Mouse (Mus musculus): ENCODE data around the gene Pifo. TPM values are rescaled to one million over a fixed set of nuclear protein-coding genes. Genes with fewer than 3 reads are reported as not detected.

Pifo gene
- total and polyA plus RNA-seq, 2 experiments from 2014 or later, result 7.1 to 12.1 TPM

DNA sequence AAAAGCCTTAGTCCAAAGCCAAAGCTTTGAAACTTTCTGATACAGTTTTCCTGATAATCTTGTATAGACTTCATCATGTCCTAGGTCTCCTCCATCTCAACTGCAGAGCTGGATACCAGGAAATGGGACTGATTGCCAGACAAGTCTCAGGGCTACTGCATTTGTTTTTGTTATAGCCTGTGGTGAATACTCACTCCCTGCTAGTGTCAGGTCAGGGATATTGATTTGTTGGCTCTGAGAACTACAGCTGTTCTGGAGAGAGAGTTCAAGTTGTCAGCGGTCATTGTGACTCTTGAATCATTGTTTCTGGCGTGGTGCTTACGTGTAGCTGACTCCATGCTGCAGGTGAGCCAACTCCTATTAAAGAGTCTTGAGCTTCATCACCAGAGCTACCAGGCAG lies 41.0 kb downstream of the Pifo start, which contains the start of gene Ovgp1:
TSS of gene Ovgp1 (plus strand) at position 301 of the 400 bp plus-strand sequence.
- DNase-seq (no peak), ATAC-seq (no peak)
- 80% methylated on average over 3 of the region's 3 CpGs for WGBS
- Histone ChIP-seq H3K4me3 (ENCODE audit: low read depth, low read length) (no peak within 1 kb of the TSS), H3K27me3 (ENCODE audit: insufficient read depth, low read length) (no peaks in the 10 kb centered on the region), H3K9me3 (ENCODE audit: low read length) (no peaks in the 10 kb centered on the region), H3K9ac (no peak within 1 kb of the TSS), H3K27ac (ENCODE audit: low read depth, low read length) (no peak within 1 kb of the TSS), H3K36me3 (ENCODE audit: insufficient read depth) (peaks cover 18% of the 10 kb centered on the region), H3K4me1 (ENCODE audit: insufficient read depth) (no peaks in the 10 kb centered on the region), H3K4me2 (ENCODE audit: low read depth) (no peak within 1 kb of the TSS)
- TF ChIP-seq CTCF (IDR thresholded peaks at IDR 0.05; ENCODE audit: low read depth), result no peak

DNA sequence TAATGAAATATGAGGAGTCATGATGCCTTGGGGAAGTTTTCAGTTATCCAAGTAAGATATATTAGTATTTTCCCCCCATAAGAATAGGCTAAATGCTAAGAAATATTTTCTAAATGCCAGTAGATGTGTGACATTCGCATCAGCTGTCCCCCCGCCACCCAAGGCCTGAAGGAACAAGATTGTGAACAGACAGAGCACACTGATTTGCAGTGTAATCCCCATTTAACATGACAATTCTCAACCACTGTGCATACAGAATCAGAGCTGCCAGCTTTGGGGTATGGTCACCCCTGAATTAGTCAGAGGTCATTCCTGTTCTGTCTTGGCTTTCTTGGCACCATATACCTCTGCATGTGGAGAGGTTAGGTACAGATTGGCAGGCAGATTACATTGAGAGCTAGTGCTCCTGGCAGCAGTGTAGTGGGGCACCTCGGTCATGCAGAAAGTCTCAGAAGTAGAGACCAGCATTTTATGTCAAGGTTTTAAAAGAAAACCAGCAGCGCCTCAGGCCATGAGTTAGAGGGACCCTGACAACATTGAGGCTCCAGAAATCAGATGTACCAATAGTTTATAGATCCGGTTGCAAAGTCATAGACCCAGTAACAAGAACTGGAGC lies 42.5 kb downstream of the Pifo start:
- no peak overlapping the region for H3K27ac ChIP-seq (ENCODE audit: low read depth, low read length)
- H3K9ac ChIP-seq, result no peak overlapping the region
- no peaks in the 10 kb centered on the region for H3K27me3 ChIP-seq (ENCODE audit: insufficient read depth, low read length)
- no peaks in the 10 kb centered on the region for H3K9me3 ChIP-seq (ENCODE audit: low read length)
- no peak for TF ChIP-seq CTCF (IDR thresholded peaks at IDR 0.05; ENCODE audit: low read depth)
- DNase-seq, result no peak
- no peak overlapping the region for H3K4me2 ChIP-seq (ENCODE audit: low read depth)
- H3K4me3 ChIP-seq (ENCODE audit: low read depth, low read length), result no peak overlapping the region
- no peaks in the 10 kb centered on the region for H3K4me1 ChIP-seq (ENCODE audit: insufficient read depth)
- WGBS, result 88% methylated on average over 5 of the region's 5 CpGs
- H3K36me3 ChIP-seq (ENCODE audit: insufficient read depth), result peaks cover 33% of the 10 kb centered on the region
- ATAC-seq, result no peak

GRCm38 (mm10) chr3:105960700-105961099 lies 53.7 kb downstream of the Pifo start:
- Histone ChIP-seq H3K4me1 (ENCODE audit: insufficient read depth) (peaks cover 17% of the 10 kb centered on the region), H3K4me3 (ENCODE audit: low read depth, low read length) (no peak overlapping the region), H3K36me3 (ENCODE audit: insufficient read depth) (peaks cover 39% of the 10 kb centered on the region), H3K27me3 (ENCODE audit: insufficient read depth, low read length) (no peaks in the 10 kb centered on the region), H3K9me3 (ENCODE audit: low read length) (no peaks in the 10 kb centered on the region), H3K4me2 (ENCODE audit: low read depth) (peak overlapping the region; percentile 87; the same call in 1 of the 2 replicates), H3K9ac (no peak overlapping the region), H3K27ac (ENCODE audit: low read depth, low read length) (no peak overlapping the region)
- ATAC-seq (no peak), DNase-seq (no peak)
- 87% methylated on average over 2 of the region's 2 CpGs for WGBS
- peak; percentile 53 for TF ChIP-seq CTCF (IDR thresholded peaks at IDR 0.05; ENCODE audit: low read depth)

DNA sequence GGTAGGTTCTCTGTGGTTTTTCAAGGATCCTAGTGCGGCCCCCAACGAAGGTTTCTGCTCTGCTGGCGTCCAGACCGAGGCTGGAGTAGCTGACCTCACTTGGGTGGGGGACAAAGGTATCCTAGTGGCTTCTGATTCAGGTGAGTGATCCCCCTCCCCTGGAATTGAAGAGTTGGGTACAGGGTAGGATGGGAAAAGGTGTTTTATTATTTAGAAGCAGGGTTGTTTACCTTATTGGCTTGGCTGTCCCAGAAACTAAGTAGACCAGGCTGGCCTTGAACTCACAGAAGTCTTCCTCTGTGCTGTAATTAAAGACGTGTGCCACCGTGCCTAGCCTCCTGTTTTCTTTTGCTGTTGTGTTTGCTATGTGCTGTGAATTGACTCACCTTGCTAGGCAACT lies 54.4 kb downstream of the Pifo start, which contains the start of gene Atp5f1:
TSS of gene Atp5f1 (minus strand) at position 101 of the 400 bp plus-strand sequence.
- Histone ChIP-seq H3K4me2 (ENCODE audit: low read depth) (peak within 1 kb of the TSS; percentile 87), H3K9ac (peak within 1 kb of the TSS; percentile 97), H3K27me3 (ENCODE audit: insufficient read depth, low read length) (no peaks in the 10 kb centered on the region), H3K4me1 (ENCODE audit: insufficient read depth) (peaks cover 17% of the 10 kb centered on the region), H3K27ac (ENCODE audit: low read depth, low read length) (peak within 1 kb of the TSS; percentile 93), H3K36me3 (ENCODE audit: insufficient read depth) (peaks cover 36% of the 10 kb centered on the region), H3K4me3 (ENCODE audit: low read depth, low read length) (peak within 1 kb of the TSS; percentile 77), H3K9me3 (ENCODE audit: low read length) (no peaks in the 10 kb centered on the region)
- DNase-seq (no peak), ATAC-seq (no peak)
- TF ChIP-seq CTCF (IDR thresholded peaks at IDR 0.05; ENCODE audit: low read depth), result no peak
- 8% methylated on average over 6 of the region's 6 CpGs for WGBS

DNA sequence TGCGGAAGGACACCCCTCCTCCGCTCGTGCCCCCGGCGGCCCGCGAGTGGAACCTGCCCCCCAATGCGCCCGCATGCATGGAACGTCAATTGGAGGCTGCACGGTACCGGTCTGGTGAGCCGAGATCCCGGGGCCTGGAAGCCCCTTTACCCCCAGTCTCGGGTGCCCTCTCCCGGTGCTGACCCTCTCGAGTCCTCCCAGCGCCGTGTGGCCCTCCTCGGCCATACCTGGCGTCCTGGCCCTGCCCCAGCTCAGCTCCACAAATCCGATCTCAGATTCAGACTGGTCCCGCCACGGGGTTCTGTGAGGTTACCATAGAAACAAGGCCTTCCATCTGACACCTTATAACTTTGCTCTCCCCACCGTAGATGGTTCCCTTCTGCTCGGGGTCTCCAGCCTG lies 54.9 kb downstream of the Pifo start:
- under 1% methylated on average over 26 of the region's 26 CpGs for WGBS
- peaks cover 36% of the 10 kb centered on the region for H3K36me3 ChIP-seq (ENCODE audit: insufficient read depth)
- H3K9ac ChIP-seq, result peak overlapping the region; percentile 91
- H3K9me3 ChIP-seq (ENCODE audit: low read length), result no peaks in the 10 kb centered on the region
- TF ChIP-seq CTCF (IDR thresholded peaks at IDR 0.05; ENCODE audit: low read depth), result no peak
- ATAC-seq, result peak; percentile 54
- no peaks in the 10 kb centered on the region for H3K27me3 ChIP-seq (ENCODE audit: insufficient read depth, low read length)
- H3K4me2 ChIP-seq (ENCODE audit: low read depth), result peak overlapping the region; percentile 87
- H3K4me1 ChIP-seq (ENCODE audit: insufficient read depth), result peaks cover 17% of the 10 kb centered on the region
- no peak for DNase-seq
- H3K27ac ChIP-seq (ENCODE audit: low read depth, low read length), result peak overlapping the region; percentile 84
- peak overlapping the region; percentile 77 for H3K4me3 ChIP-seq (ENCODE audit: low read depth, low read length)

- ATAC-seq (peak; percentile 98), DNase-seq (peak; percentile 99)
- no peaks in the 10 kb centered on the region for H3K9me3 ChIP-seq (ENCODE audit: low read length)
- H3K4me2 ChIP-seq (ENCODE audit: low read depth), result peak within 1 kb of the TSS; percentile 87
- TF ChIP-seq CTCF (IDR thresholded peaks at IDR 0.05; ENCODE audit: low read depth), result no peak
- H3K4me1 ChIP-seq (ENCODE audit: insufficient read depth), result peaks cover 17% of the 10 kb centered on the region
- peak within 1 kb of the TSS; percentile 93 for H3K27ac ChIP-seq (ENCODE audit: low read depth, low read length)
- H3K36me3 ChIP-seq (ENCODE audit: insufficient read depth), result peaks cover 31% of the 10 kb centered on the region
- peak within 1 kb of the TSS; percentile 77 for H3K4me3 ChIP-seq (ENCODE audit: low read depth, low read length)
- H3K9ac ChIP-seq, result peak within 1 kb of the TSS; percentile 97
- WGBS, result 1% methylated on average over 50 of the region's 52 CpGs
- H3K27me3 ChIP-seq (ENCODE audit: insufficient read depth, low read length), result no peaks in the 10 kb centered on the region
These were observed 55.4 kb downstream of the Pifo start, which contains the start of gene Wdr77 for GRCm38 (mm10) chr3:105958974-105959580. Wdr77 (plus strand) TSS chr3:105959369.

DNA sequence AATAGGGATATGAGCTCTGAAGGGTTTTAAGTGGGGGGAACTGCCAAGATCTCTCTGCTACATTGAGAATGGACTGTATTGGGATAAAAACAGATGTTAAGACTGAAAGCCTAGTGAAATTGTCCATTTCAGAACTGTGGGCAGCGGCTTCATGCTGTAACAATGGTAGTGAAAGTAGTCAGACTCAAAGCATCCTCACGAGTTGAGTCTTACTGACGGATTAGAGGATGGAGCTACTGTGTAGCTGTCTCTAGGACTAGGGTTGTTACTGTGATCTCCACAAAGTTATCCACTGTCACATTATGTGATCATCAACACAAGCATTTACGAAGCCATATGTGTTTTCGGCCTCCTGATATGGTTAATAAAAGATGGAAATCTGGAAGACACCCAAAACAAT lies 56.2 kb downstream of the Pifo start:
- no peak for TF ChIP-seq CTCF (IDR thresholded peaks at IDR 0.05; ENCODE audit: low read depth)
- H3K4me2 ChIP-seq (ENCODE audit: low read depth), result peak overlapping the region; percentile 70
- ATAC-seq (no peak), DNase-seq (no peak)
- H3K4me1 ChIP-seq (ENCODE audit: insufficient read depth), result peaks cover 17% of the 10 kb centered on the region
- WGBS, result 43% methylated on average over 5 of the region's 5 CpGs
- peak overlapping the region; percentile 77 for H3K4me3 ChIP-seq (ENCODE audit: low read depth, low read length)
- H3K36me3 ChIP-seq (ENCODE audit: insufficient read depth), result peaks cover 28% of the 10 kb centered on the region
- peak overlapping the region; percentile 97 for H3K9ac ChIP-seq
- H3K9me3 ChIP-seq (ENCODE audit: low read length), result no peaks in the 10 kb centered on the region
- H3K27ac ChIP-seq (ENCODE audit: low read depth, low read length), result no peak overlapping the region
- H3K27me3 ChIP-seq (ENCODE audit: insufficient read depth, low read length), result no peaks in the 10 kb centered on the region

Data from forebrain, postnatal 0 days (tissue).